Mouse (Mus musculus): ENCODE measurements at regions not wholly inside any gene's neighbourhood (a gene's known extent, or its start where the extent isn't known, plus 50 kb on each side); places are given as distances from the start of the nearest gene placed in this dataset.
"Not testable (repeated sequence)": the region's sequence is repeated elsewhere in the genome, so short reads cannot be mapped to it uniquely, and the experiment has no call there.

DNA sequence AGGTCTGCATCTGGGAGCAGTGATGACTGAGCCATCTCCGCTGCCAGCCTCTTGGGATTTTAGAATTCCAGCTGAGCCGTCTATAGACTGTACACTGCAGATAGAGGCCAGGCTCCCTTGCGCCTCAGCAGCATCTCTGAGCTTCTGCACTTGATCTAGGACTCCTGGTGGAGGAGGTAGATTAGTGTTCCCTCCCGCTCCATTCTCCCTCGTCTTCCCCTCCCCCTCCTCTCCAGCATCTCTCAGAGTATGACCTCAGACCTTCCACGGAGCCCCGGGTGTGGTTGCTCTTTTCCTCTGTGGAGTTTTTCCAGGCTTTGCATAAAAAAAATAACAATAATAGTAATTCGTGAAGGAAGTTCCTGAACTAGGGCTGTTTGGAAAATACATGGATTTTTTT, 241.8 kb downstream of the Gadd45g start:
- DNase-seq (ENCODE audit: low spot score in 2 of 2): no peak

- no peak for DNase-seq (ENCODE audit: low spot score in 2 of 2)
Observed at GRCm38 (mm10) chr13:52090365-52090764, 243.9 kb downstream of the Gadd45g start.

GRCm38 (mm10) chr13:52094785-52095184, 248.3 kb downstream of the Gadd45g start:
- DNase-seq (ENCODE audit: low spot score in 2 of 2): no peak

DNA sequence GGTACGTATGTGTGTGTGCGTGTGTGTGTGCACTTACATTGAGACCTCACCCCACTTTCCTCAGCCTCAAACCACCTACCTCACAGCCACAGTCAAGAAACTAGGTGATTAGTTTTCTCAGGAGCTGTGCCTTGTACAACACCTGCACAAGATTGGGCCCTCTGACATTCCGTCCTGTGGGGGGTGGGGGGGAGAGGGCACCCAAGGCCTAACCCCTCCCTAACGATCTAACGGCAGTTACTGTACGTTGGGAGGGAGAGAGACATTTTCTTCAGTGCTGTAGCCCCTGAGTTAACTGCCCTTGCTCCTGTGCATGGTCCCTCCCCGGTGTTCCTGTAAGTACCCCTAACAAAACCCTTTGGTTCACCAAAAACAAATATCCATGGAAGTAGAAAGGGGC, 250.0 kb downstream of the Gadd45g start:
- no peak for DNase-seq (ENCODE audit: low spot score in 2 of 2)

- no peak for DNase-seq (ENCODE audit: low spot score in 2 of 2)
Observed at GRCm38 (mm10) chr13:52105989-52106642, 259.6 kb downstream of the Gadd45g start.

GRCm38 (mm10) chr13:52108349-52108921, 262.0 kb downstream of the Gadd45g start:
- no peak for DNase-seq (ENCODE audit: low spot score in 2 of 2)

DNA sequence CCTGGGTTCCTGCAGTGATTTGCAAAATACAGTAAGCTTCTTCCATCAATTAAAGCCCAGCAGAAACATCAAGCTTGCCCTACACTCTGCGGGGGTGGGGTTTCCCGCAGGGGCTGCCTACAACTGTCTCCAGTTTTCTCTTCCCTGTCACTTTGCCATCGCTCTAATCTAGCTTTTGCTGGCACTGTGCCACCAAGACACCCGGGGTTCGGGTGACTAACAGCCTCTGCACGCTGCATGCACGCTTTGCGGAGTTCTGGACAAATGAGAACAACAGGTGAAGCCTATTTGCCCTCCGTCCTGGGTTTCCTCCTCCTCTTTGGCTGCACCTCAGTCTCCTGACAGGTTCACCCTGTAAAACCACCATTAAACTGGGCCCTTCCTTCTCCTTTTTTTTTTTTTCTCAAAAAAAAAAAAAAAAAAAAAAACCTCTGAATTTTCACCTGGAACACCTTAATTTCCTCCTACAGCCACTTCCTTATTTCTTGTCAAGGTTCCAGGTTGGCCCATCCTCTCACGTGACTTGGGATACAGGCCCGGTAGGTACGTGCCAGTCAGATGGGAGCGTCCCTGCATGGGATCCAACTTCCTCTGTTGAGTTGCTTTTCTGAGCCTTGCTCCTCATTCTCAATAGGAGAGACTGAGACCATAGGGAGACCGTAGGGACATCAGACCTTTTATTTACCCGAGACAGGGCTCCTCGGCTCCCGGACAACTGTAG, 262.7 kb downstream of the Gadd45g start:
- no peak for DNase-seq (ENCODE audit: low spot score in 2 of 2)

DNA sequence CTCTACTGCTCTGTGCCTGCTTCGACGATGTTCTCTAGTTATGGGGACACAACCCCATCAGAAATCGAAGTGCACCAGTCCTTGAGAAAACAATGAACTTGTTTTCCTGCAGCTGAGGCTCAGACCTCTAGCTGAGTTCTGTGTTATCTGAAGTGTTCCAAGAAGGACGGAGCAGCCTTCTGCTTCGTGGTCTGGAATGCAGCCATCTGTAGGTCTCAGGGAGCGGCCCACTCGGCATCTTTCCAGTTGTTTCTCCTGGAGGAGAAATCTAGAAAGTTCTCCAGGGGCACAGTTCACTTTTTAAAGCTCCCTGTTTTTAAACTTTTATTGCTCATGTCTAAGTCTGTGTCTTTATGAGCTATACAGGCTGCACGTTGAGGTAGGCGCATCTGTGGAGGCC, 264.3 kb downstream of the Gadd45g start:
- peak in 1 of 2 experiments; percentile 39 for DNase-seq (ENCODE audit: low spot score in 2 of 2)

DNA sequence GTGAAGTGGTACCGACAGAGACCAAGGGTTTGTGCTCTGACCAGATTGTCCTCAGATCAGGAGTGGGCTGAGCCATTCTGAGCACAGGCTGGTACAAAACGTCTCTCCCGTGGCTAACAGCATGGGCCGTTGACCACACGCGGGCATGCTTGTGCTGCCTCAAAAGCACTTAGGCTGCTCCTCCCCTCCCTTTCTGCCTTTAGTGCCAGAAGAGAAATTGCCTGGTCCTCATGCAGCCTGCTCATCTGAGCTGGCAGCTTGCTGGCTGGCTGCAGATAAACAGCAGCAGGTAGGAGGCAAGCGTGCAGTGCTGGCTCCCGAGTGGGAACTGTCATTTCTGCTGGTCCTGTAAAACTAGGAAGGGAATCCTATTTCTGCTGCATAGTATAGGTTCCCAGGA, 267.1 kb downstream of the Gadd45g start:
- DNase-seq (ENCODE audit: low spot score in 2 of 2): no peak

DNA sequence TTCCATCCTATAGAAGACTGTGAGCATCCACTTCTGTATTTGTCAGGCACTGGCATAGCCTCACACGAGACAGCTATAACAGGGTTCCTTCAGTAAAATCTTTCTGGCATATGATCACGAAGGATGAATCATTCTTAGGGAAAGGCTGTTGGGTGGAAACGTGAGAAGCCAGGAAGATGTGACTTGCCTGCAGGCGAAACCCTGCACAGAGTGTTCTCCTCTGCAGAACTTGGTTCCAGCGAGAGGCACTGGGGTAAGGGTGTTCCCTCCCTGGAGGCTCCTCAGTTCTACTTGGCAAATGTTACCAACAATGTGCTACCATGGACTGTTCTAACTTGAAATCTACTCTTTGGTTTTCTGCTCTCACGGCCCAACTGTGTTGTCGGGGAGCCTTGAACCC, 268.0 kb downstream of the Gadd45g start:
- DNase-seq (ENCODE audit: low spot score in 2 of 2): no peak

DNA sequence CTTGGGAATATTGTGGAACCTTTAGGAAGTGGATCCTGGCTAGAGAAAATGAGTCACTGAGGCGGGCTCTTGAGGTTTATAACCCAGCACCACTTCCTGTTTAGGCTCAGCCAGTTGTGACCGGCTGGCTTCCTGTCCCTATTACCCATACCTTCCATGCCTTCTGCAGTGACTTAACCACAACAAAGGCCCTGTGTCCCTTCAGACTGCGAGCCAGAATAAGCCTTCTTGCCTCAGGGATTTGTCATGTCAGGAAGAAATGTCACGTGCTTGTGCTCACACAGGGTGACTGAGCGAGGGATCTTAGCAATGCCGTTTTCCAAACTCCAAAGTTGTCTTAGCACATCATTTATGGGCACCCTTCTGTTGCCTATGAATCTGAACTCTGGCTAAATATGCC, 268.5 kb downstream of the Gadd45g start:
- no peak for DNase-seq (ENCODE audit: low spot score in 2 of 2)

- no peak for DNase-seq (ENCODE audit: low spot score in 2 of 2)
Observed at GRCm38 (mm10) chr13:52116241-52116640, 269.8 kb downstream of the Gadd45g start.

- DNase-seq (ENCODE audit: low spot score in 2 of 2): no peak
Observed at GRCm38 (mm10) chr13:52116756-52117155, 270.3 kb downstream of the Gadd45g start.

GRCm38 (mm10) chr13:52120795-52121194, 274.3 kb downstream of the Gadd45g start:
- DNase-seq (ENCODE audit: low spot score in 2 of 2): no peak

DNA sequence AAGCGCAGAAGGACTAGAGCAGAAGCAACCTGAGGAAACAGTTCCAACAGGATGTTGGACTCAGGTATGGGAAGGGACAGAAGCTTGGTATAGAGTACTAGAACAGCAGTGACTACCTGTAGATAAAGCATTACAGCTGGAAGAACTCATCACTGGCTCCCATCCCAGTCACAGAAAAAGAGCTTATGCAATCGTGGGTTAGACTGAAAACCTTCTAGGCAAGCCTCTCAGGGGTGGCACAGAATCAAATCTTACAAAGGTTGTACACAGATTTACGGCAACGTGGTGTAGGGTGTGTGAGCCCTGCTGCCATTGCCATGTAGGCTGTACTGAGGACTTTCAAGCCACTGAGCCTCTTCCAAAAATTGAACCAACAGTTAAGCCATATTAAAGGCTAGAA, 278.6 kb downstream of the Gadd45g start:
- no peak for DNase-seq (ENCODE audit: low spot score in 2 of 2)

DNA sequence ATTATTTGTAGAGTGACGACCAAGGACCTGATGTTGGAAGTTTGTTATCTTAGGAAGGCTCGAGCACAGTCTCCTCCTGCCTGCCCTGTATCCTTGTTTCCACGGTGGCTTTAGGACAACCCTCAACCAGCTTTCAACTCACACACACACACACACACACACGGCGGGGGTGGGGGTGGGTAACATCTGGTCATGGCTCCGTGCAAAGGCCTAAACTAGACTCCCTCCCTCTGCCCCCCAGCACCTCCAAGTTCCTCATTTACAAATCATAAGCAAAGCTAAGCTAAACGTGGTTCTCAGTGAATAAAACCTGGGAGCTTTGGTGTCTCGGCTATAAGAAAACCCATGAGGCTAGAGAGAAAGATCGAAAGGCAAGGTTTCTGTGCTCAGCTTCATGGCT, 281.3 kb downstream of the Gadd45g start:
- DNase-seq (ENCODE audit: low spot score in 2 of 2): no peak

GRCm38 (mm10) chr13:52129466-52129865, 283.0 kb downstream of the Gadd45g start:
- DNase-seq (ENCODE audit: low spot score in 2 of 2): no peak

DNA sequence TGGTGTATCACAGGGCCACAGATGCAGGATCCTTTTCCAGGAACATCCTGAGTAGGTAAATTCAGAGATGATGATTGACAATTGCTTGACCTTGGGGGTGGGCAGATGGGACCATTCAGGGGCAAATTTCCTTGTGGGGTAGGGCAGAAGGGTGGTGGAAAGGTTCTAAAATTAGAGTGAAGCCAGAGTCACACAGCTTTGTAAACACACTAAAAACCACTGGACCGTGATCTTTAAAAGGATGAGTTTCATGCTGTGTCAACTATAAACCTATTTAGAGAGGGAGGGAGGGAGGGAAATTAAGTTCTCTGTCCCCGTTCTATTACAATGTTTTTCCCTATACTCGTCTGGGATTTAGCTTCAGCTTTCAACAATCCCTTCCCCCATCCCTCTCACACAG, 286.7 kb downstream of the Gadd45g start:
- DNase-seq (ENCODE audit: low spot score in 2 of 2): no peak

DNA sequence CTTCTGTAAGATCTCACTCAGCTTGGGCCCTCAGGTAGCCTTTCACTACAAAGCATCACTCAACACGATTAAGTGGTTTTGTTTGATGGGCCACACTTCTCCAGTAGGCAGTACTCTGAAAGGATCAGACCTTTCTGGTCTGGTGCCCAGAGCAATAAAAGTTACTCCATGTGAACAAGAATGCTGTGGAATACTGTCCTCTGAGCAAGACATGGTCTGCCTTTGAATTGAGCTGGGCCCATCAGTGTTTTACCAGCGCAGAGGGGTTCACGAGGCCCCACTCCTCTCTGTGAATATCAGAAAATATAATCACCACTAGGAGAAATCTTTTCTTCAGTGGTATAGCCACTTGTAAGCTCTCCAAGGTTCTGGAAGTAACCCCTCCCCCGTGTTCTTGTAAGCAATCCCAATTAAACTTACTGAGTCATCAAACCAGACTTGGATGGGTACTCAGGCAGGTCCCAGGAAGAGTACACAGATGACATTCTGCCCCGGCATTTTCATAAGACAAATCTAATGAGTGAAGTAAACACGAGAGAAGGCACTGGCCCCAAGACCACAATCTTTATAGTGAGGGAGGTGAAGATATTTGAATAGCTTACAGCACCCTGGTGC, 292.0 kb downstream of the Gadd45g start:
- DNase-seq (ENCODE audit: low spot score in 2 of 2): no peak

- DNase-seq (ENCODE audit: low spot score in 2 of 2): no peak
Observed at GRCm38 (mm10) chr13:52139140-52139809, 292.8 kb downstream of the Gadd45g start.

DNA sequence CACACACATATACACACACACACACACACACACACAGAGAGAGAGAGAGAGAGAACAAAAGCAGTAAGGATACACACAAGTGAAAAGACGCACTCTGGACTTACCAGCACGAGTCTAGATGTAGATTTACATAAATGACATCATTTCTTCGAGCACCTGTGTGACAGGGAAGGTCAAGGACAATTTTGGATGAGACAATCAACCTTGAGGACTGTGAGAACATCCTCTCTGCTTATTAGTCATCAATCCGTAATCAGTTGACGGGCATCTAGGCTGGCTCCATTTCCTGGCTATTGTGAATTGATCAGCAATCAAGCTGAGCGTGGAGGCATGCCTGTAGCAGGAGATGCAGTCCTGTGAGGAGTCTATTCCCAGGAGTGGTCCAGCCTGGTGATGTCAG, 293.7 kb downstream of the Gadd45g start:
- DNase-seq (ENCODE audit: low spot score in 2 of 2): no peak

- not testable (repeated sequence) for DNase-seq (ENCODE audit: low spot score in 2 of 2)
Observed at GRCm38 (mm10) chr13:52144066-52144465, 297.6 kb downstream of the Gadd45g start.
